Mouse (Mus musculus) spleen, adult 2 months (tissue): ENCODE data around the gene Ctsf.

Experiments used
- CTCF ChIP-seq: fragments of 200-500 bp; IDR thresholded peaks from 2 replicates; pipeline ENCODE4 v1.5.1; 2011; ENCODE audit warnings: mild to moderate bottlenecking, inconsistent platforms; ENCODE audit not compliant: insufficient read depth, insufficient read length, insufficient replicate concordance; ENCODE audit errors: extremely low read depth
- POLR2A ChIP-seq: fragments of 200-500 bp; IDR thresholded peaks from 2 replicates; pipeline ENCODE4 v1.6.1; 2011; ENCODE audit warnings: low read depth, low read length, inconsistent platforms

DNA sequence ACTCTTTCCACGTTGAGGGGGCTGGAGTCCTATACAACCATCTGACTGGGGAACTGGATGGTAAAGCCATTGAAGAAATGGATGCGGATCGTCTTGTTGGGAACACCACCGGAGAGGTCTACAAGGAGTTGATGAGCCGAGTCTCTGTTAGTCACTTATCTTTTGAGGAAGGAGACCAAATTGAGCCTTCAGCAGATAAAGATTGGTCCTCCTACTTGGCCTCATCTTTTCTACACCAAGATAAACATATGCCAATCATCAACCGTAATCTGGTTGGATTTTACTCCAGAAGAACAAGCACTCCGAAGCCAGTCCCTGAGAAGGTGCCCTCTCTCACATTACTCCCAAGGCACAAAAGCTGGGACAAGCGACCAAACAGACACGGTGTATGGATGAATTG lies 14.1 kb upstream of the Ctsf start:
- TF ChIP-seq CTCF (no peak), POLR2A (no peak)
